Mouse (Mus musculus) hindbrain, embryonic 12.5 days (tissue): Measurements from ENCODE around the gene Mrpl1. TPM values are rescaled to one million over a fixed set of nuclear protein-coding genes. Genes with fewer than 3 reads are reported as not detected.

Experiments used
- ATAC-seq: fragments of 200-750 bp; cut with Nextera tagmentation; 2 replicates; pipeline ENCODE4 v1.8.0; 2017; ENCODE audit warnings: moderate TSS enrichment; ENCODE audit not compliant: low FRiP score
- H3K27ac ChIP-seq: fragments of 300-500 bp; sonication (generic); 2 replicates; pipeline ENCODE4 v1.5.1; 2016; ENCODE audit warnings: mild to moderate bottlenecking
- H3K27me3 ChIP-seq: fragments of 300-500 bp; sonication (generic); 2 replicates; pipeline ENCODE4 v1.6.1; 2016; ENCODE audit warnings: mild to moderate bottlenecking
- H3K36me3 ChIP-seq: fragments of 300-500 bp; sonication (generic); 2 replicates; pipeline ENCODE4 v1.6.1; 2016; ENCODE audit warnings: mild to moderate bottlenecking
- H3K4me1 ChIP-seq: fragments of 300-500 bp; sonication (generic); 2 replicates; pipeline ENCODE4 v1.6.1; 2016
- H3K4me2 ChIP-seq: fragments of 300-500 bp; sonication (generic); replicated peaks from 2 replicates; pipeline ENCODE4 v1.6.1; 2016; ENCODE audit warnings: mild to moderate bottlenecking
- H3K4me3 ChIP-seq: fragments of 300-500 bp; sonication (generic); 2 replicates; pipeline ENCODE4 v1.5.1; 2016; ENCODE audit warnings: mild to moderate bottlenecking
- H3K9ac ChIP-seq: fragments of 300-500 bp; sonication (generic); 2 replicates; pipeline ENCODE4 v1.6.1; 2016; ENCODE audit warnings: mild to moderate bottlenecking, moderate library complexity
- H3K9me3 ChIP-seq: fragments of 300-500 bp; sonication (generic); replicated peaks from 2 replicates; pipeline ENCODE4 v1.6.1; 2016; ENCODE audit warnings: mild to moderate bottlenecking
- WGBS: fragments of 180-500 bp; shearing (Covaris S2); methylation state at CpG from one replicate; pipeline ENCODE4 v1.1.7; 2016; 5-methylcytosine and 5-hydroxymethylcytosine counted together
- polyA plus RNA-seq: library from polyadenylated mRNA; unstranded; fragments of >200 nt; fragmentation: Nextera tagmentation; extraction: Ambion mirVana; gene quantifications from 2 replicates; pipeline ENCODE4 v1.2.1, GENCODE M21; 2016

The Mrpl1 gene
- polyA plus RNA-seq, 1 experiment from 2014 or later: 20.2 TPM

DNA sequence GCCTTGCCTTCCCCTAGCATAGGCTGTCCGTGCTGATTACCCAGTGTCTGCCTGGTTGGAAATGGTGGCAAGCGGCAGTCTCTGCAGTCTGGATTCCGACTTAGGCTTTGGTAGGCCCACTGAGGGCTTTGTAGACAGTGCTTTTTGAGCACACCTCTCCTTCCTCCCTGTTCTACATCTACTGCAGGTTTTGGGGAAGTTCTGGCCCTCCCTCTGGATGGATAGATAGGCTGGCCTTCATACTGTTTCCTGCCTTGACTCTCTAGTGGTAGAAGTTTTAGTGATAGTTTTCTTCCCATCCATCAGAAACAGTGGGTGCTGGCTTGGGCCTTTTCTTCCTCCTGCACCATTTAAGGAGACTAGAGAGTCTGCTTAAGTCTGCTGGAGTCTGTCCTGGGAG lies 9.4 kb downstream of the Mrpl1 start:
- H3K36me3 ChIP-seq: peaks cover 7% of the 10 kb centered on the region; the same call in 1 of the 2 replicates
- 78% methylated on average over 3 of the region's 3 CpGs for WGBS
- H3K4me3 ChIP-seq: no peak overlapping the region

DNA sequence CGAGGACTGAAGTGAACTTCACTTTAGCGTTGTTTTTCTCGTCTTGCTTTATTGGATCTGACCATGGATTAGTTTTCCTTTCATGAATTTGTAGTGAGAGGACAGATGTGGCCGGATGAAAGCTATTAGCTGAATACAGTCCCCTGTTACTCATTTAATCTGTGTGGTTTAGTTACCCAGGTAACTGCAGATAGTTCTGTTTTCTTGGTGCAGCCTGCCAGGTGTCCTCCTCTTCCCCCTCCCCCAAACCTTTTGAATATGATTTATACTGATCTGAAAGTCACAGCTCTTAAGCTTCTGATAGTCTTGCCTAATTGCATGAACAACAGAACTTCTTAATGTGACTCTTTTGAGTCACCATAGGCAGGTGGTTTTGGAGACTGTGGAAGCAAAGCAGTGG lies 10.2 kb downstream of the Mrpl1 start:
- Histone ChIP-seq H3K27ac (no peak overlapping the region), H3K36me3 (peaks cover 5% of the 10 kb centered on the region; the same call in 1 of the 2 replicates), H3K9ac (no peak overlapping the region), H3K9me3 (no peaks in the 10 kb centered on the region), H3K27me3 (no peaks in the 10 kb centered on the region), H3K4me1 (no peaks in the 10 kb centered on the region), H3K4me2 (no peak overlapping the region), H3K4me3 (no peak overlapping the region)
- WGBS: 83% methylated on average over 4 of the region's 4 CpGs
- no peak for ATAC-seq

More for the DNA sequence above, 9.4 kb downstream of the Mrpl1 start:
- H3K9me3 ChIP-seq: no peaks in the 10 kb centered on the region
- no peaks in the 10 kb centered on the region for H3K4me1 ChIP-seq
- no peak overlapping the region for H3K27ac ChIP-seq
- H3K9ac ChIP-seq: no peak overlapping the region
- ATAC-seq: no peak
- H3K27me3 ChIP-seq: no peaks in the 10 kb centered on the region
- no peak overlapping the region for H3K4me2 ChIP-seq

DNA sequence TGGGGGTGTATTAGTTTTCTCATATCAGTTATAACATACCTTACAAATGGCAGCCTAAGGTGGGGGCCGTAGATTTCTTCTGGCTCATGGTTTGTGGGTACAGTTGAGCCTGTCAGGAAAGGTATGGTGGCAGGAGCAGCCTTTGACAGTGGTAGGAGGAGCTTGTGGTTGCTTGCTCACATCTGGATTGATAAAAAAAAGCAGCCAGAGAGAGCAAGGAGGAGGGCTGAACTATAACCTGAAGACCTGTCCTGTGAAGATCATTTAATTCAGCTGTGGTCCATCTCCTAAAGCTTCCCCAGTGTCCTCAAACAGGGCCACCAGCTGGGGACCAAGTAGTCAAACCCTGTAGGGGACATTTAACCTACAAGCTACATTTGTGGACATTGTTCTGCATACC lies 12.0 kb downstream of the Mrpl1 start:
- Histone ChIP-seq H3K4me2 (no peak overlapping the region), H3K4me3 (no peak overlapping the region), H3K9ac (no peak overlapping the region), H3K27ac (no peak overlapping the region), H3K4me1 (no peaks in the 10 kb centered on the region), H3K27me3 (no peaks in the 10 kb centered on the region), H3K9me3 (no peaks in the 10 kb centered on the region), H3K36me3 (peaks cover 11% of the 10 kb centered on the region)
- WGBS: 92% methylated on average over 1 of the region's 1 CpGs
- ATAC-seq: no peak

DNA sequence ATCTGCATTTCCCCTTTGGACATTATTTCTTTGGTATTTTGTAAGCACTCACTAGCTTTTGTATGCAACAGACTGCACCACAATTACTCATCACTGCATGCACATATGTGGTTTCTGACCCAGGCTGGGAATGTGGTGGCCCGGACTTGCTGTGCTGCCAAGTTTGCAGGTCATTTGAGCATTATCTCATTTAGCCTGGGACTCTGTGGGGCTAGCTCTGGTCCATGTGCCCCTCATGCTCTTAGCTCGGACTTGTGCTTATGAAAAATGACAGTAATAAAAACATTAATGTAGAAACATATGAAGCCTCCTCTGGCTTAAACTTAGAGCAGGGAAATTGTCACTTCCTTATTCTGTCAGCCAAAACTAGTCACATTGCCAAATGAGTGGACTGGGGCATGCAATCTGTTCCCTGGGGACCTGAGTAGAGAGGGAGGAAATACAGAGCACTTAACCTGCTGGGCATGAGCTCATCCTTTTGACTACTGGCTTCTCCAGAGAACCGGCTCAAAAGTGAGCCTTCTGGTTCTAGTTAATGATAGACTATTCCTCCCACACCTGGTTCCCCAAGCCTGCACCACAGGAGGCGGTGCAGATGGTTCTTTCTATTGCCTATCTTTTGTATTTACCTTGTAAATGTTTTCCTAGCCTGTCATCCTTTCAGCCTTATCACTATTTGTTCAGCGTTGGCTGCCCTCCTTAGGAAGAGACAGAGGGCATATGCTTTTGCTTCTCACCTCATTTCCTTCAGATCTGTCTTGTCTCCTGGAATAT lies 12.7 kb downstream of the Mrpl1 start:
- ATAC-seq: no peak
- no peaks in the 10 kb centered on the region for H3K4me1 ChIP-seq
- no peak overlapping the region for H3K4me3 ChIP-seq
- WGBS: 63% methylated on average over 5 of the region's 5 CpGs
- H3K9me3 ChIP-seq: no peaks in the 10 kb centered on the region
- peaks cover 17% of the 10 kb centered on the region for H3K36me3 ChIP-seq
- H3K9ac ChIP-seq: no peak overlapping the region
- no peaks in the 10 kb centered on the region for H3K27me3 ChIP-seq
- H3K4me2 ChIP-seq: no peak overlapping the region
- H3K27ac ChIP-seq: no peak overlapping the region

DNA sequence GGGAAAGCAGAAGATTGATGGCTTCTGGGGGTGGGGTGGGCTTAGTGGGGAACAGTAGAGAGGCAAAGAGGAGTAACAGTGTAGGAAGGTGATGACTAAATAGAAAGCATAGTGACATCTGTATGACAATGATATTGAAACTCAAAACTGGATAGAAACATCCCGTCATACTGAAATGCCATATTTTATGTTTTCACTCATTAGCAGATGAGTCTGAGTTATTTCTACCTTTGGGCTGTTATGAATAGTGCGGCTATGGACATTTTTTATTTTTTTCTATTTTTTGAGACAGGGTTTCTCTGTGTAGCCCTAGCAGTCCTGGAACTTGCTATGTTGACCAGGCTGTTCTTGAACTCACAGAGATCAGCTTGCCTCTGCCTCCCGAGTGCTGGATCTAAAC lies 13.7 kb downstream of the Mrpl1 start:
- Histone ChIP-seq H3K4me3 (no peak overlapping the region), H3K9ac (no peak overlapping the region), H3K9me3 (no peaks in the 10 kb centered on the region), H3K27ac (no peak overlapping the region), H3K4me2 (no peak overlapping the region), H3K4me1 (no peaks in the 10 kb centered on the region), H3K27me3 (no peaks in the 10 kb centered on the region), H3K36me3 (peaks cover 17% of the 10 kb centered on the region)
- ATAC-seq: no peak
- 92% methylated on average over 3 of the region's 3 CpGs for WGBS

DNA sequence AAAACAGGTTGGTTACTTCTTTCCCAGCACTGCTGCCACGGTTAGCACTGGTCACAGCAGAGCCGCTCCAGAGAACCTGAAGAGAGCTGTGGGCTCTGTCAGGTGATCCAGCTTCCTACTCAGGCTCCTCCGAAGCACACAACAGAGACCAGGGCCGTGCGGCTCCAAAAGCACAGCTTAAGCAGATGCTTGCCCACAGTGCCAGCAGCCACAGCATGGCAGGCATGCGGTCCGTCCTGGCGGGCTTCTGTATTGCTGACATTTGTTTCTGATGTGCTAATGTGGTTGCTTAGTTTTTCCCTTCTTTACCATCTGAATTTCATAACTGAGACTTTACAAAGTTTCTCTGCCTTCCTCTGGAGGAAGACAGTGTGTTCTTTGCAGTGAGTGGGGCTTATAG lies 17.2 kb downstream of the Mrpl1 start:
- Histone ChIP-seq H3K27ac (no peak overlapping the region), H3K4me3 (no peak overlapping the region), H3K36me3 (peaks cover 30% of the 10 kb centered on the region), H3K27me3 (no peaks in the 10 kb centered on the region), H3K4me1 (no peaks in the 10 kb centered on the region), H3K9ac (no peak overlapping the region), H3K4me2 (no peak overlapping the region), H3K9me3 (no peaks in the 10 kb centered on the region)
- ATAC-seq: no peak
- 96% methylated on average over 8 of the region's 8 CpGs for whole genome bisulfite sequencing

DNA sequence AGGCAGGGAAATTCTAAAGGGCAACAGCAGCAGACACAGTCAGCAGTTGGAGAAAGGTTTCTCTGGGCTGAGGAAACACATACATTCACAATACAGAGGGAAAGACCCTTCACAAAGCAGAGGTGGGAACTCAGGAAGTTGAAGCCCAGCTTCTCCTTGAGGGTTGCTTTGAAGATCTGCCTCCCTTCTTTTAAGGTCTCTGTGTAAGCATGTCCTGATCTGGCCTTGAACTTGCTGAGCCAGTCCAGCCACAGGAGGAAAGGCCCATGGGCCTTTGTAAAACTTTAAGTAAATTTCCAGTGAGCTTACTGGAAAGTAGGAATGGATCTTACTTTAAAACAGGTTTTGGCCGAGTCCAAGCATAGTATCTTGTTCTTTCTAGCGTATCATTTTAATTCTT lies 19.7 kb downstream of the Mrpl1 start:
- H3K4me2 ChIP-seq: no peak overlapping the region
- H3K4me1 ChIP-seq: no peaks in the 10 kb centered on the region
- ATAC-seq: no peak
- WGBS: 95% methylated on average over 2 of the region's 2 CpGs
- no peak overlapping the region for H3K9ac ChIP-seq
- no peaks in the 10 kb centered on the region for H3K9me3 ChIP-seq
- no peaks in the 10 kb centered on the region for H3K27me3 ChIP-seq
- no peak overlapping the region for H3K27ac ChIP-seq
- H3K36me3 ChIP-seq: peaks cover 38% of the 10 kb centered on the region
- H3K4me3 ChIP-seq: no peak overlapping the region

DNA sequence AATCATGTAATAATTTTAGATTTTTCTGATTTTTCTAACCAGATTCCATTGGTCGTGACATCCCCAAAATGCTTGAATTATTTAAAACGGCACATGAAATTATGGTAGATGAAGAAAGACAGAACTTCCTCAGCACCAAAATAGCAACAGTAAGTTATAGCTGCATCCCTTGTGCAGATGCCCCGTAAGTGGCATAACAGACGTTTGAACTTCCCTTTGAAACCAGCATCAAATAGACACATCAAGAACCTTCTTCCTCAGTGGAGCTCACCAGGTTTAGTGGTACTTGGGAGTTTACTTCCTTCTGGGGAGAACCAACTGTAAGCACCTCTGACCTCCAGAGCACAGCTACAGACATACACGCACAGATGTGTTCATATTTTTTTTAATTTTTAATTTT lies 29.5 kb downstream of the Mrpl1 start:
- Histone ChIP-seq H3K9ac (no peak overlapping the region), H3K4me3 (no peak overlapping the region), H3K27ac (no peak overlapping the region), H3K36me3 (peaks cover 16% of the 10 kb centered on the region), H3K4me2 (no peak overlapping the region), H3K9me3 (no peaks in the 10 kb centered on the region), H3K4me1 (no peaks in the 10 kb centered on the region), H3K27me3 (no peaks in the 10 kb centered on the region)
- ATAC-seq: no peak
- WGBS: 92% methylated on average over 5 of the region's 5 CpGs

DNA sequence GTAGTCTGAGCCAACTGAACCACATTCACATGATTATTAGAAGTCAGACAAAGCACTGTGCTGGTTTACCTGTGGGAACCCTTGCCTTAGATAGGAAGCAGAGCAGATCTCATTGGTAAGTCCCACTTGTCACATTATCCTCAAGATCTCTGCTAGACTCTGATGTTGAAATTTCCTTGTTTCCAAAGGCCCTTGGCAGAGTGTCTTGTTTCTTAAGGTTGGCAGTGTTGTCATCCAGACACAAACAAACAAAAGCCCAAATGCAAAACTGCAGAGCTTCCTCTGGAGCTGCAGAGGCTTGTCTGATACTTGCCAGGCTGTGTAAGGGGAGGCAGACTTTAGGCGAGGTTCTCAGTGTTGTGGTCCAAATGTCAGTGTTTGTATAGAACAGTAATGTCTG lies 31.6 kb downstream of the Mrpl1 start:
- no peak for ATAC-seq
- no peak overlapping the region for H3K27ac ChIP-seq
- WGBS: 88% methylated on average over 1 of the region's 1 CpGs
- peaks cover 16% of the 10 kb centered on the region for H3K36me3 ChIP-seq
- no peaks in the 10 kb centered on the region for H3K9me3 ChIP-seq
- no peaks in the 10 kb centered on the region for H3K27me3 ChIP-seq
- H3K9ac ChIP-seq: no peak overlapping the region
- H3K4me3 ChIP-seq: no peak overlapping the region
- no peak overlapping the region for H3K4me2 ChIP-seq
- H3K4me1 ChIP-seq: no peaks in the 10 kb centered on the region

DNA sequence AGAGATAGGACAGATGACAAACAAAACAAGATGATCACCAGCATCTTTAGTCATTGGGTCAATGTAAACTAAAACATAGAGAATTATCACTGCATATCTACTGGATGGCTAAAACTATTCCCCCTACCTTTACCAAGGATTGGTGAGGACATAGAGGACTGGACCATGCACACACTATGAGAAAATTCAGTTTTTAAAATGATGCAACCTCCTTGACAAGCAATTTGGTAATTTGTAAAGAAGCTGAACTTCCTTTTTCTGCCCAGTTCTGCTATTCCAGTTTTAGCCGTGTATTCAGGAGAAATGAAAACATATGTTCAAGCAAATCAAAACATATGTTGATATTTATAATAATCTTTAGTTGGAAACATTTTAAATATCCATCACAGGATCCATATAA lies 35.2 kb downstream of the Mrpl1 start:
- WGBS: 88% methylated on average over 1 of the region's 1 CpGs
- Histone ChIP-seq H3K4me2 (no peak overlapping the region), H3K27me3 (no peaks in the 10 kb centered on the region), H3K27ac (no peak overlapping the region), H3K36me3 (peaks cover 6% of the 10 kb centered on the region; the same call in 1 of the 2 replicates), H3K9me3 (no peaks in the 10 kb centered on the region), H3K4me3 (no peak overlapping the region), H3K9ac (no peak overlapping the region), H3K4me1 (no peaks in the 10 kb centered on the region)
- no peak for ATAC-seq

DNA sequence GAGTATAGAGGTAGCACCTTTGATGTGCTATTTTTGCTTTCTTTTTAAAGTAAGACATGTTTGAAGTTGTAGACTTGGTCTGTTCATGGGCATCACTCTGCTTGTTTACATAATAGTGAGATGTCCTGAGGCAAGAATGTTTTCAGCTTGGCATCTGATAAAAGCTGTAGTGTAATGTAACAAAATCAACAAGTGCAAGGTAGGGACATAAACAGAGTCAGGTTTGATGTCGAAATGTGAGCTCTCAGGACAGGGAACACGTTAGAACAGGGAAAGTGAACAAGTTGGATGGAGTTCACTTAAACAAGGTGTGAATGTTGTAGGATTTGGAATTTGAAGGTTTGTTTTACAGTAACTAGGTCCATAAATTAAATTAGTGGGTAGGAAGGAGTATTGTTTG lies 44.7 kb downstream of the Mrpl1 start:
- H3K9ac ChIP-seq: no peak overlapping the region
- no peak overlapping the region for H3K4me2 ChIP-seq
- no peaks in the 10 kb centered on the region for H3K4me1 ChIP-seq
- no peak overlapping the region for H3K4me3 ChIP-seq
- H3K9me3 ChIP-seq: no peaks in the 10 kb centered on the region
- 67% methylated on average over 2 of the region's 2 CpGs for WGBS
- H3K27ac ChIP-seq: no peak overlapping the region
- no peaks in the 10 kb centered on the region for H3K27me3 ChIP-seq
- no peak for ATAC-seq
- no peaks in the 10 kb centered on the region for H3K36me3 ChIP-seq

DNA sequence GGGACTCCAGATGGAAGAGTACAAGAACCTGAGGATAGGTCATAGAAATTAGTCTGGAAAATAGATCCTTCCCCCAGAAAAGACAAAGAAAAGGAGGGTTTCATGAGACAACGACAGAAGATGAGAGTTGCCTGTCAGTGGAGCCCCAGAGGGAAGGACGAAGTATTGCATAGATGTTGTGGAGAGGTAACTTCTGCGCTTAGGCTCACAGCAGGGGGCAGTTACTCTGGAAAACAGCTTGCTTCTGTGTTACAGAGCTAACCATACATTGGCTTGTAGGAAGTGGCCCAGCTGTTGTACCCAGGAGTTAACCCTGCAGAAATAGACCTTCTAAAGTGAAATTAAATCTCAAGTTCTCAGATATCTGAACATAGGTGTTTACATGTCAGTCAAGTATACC lies 45.9 kb downstream of the Mrpl1 start:
- no peak for ATAC-seq
- Histone ChIP-seq H3K4me1 (no peaks in the 10 kb centered on the region), H3K9ac (no peak overlapping the region), H3K9me3 (no peaks in the 10 kb centered on the region), H3K4me2 (no peak overlapping the region), H3K4me3 (no peak overlapping the region), H3K36me3 (no peaks in the 10 kb centered on the region), H3K27ac (no peak overlapping the region), H3K27me3 (no peaks in the 10 kb centered on the region)
- WGBS: 77% methylated on average over 3 of the region's 3 CpGs

DNA sequence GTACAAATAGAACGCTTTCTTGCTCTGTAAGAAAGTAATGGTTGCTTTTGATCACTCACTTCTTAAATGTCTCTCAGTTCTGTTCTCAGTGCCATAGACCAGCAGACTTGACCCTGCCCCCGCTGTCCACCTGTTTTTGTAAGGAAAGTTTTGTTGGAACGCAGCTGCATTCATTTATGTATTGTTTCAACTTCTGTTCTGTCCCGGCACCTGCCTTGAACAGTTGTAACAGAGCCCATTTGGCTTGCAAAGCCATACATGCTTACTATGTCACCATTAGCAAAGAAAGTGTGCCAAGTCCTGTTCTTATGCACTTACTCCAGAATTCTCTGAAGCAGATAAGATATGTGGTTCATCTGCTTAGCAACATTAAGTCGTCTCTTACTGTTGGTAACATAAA lies 48.9 kb downstream of the Mrpl1 start:
- no peak for ATAC-seq
- Histone ChIP-seq H3K9ac (no peak overlapping the region), H3K4me1 (no peaks in the 10 kb centered on the region), H3K27ac (no peak overlapping the region), H3K27me3 (no peaks in the 10 kb centered on the region), H3K36me3 (peaks cover 8% of the 10 kb centered on the region; the same call in 1 of the 2 replicates), H3K4me3 (no peak overlapping the region), H3K9me3 (no peaks in the 10 kb centered on the region), H3K4me2 (no peak overlapping the region)
- 91% methylated on average over 5 of the region's 5 CpGs for WGBS
